Comparison of ENCODE assay signal across 24 mouse cellular contexts in genomic region chr8:116223235-116223634, GRCm38 (mm10).
"Had no signal": no experiment of that assay in that cellular context is flagged by ENCODE, and none has a peak within 500 bp of the region (broad histone marks: within the 10 kb centered on the region; RNA-seq: fewer than 3 reads in every experiment).

No protein-coding gene starts in this region.

- H3K27me3 ChIP-seq: heart, embryonic 13.5 days; hindbrain, embryonic 13.5 days; hindbrain, embryonic 15.5 days; kidney, embryonic 15.5 days; limb, embryonic 13.5 days; limb, embryonic 15.5 days had no signal

- ATAC-seq: hindbrain, postnatal 0 days; intestine, embryonic 16.5 days had no signal

- H3K4me3 ChIP-seq: heart, adult 2 months; heart, embryonic 10.5 days; heart, embryonic 13.5 days; hindbrain, embryonic 13.5 days; hindbrain, embryonic 15.5 days; kidney, embryonic 15.5 days; limb, embryonic 13.5 days; limb, embryonic 15.5 days had no signal

- H3K4me2 ChIP-seq: heart, embryonic 13.5 days; hindbrain, embryonic 13.5 days; hindbrain, embryonic 15.5 days; kidney, embryonic 15.5 days; limb, embryonic 13.5 days; limb, embryonic 15.5 days had no signal

- H3K9me3 ChIP-seq: heart, embryonic 10.5 days; heart, embryonic 13.5 days; hindbrain, embryonic 13.5 days; hindbrain, embryonic 15.5 days; kidney, embryonic 15.5 days; limb, embryonic 13.5 days; limb, embryonic 15.5 days had no signal

- DNase-seq: gastrocnemius, postnatal 14 days; gastrocnemius, postnatal 36 days; heart, adult 2 months; heart, postnatal 10 days; heart, postnatal 36 days; kidney, adult 11 months; kidney, adult 2 months; kidney, adult 9 months; kidney, postnatal 14 days; kidney, postnatal 36 days; layer of hippocampus, adult 9-11 months; layer of hippocampus, postnatal 36 days; left cerebral cortex, postnatal 4 days had no signal

- H3K36me3 ChIP-seq: heart, embryonic 10.5 days; heart, embryonic 13.5 days; hindbrain, embryonic 13.5 days; hindbrain, embryonic 15.5 days; kidney, embryonic 15.5 days; limb, embryonic 13.5 days; limb, embryonic 15.5 days had no signal

- H3K27ac ChIP-seq: heart, adult 2 months; heart, embryonic 10.5 days; heart, embryonic 13.5 days; hindbrain, embryonic 13.5 days; hindbrain, embryonic 15.5 days; hindbrain, postnatal 0 days; kidney, embryonic 15.5 days; kidney, postnatal 0 days; limb, embryonic 13.5 days; limb, embryonic 15.5 days; liver, embryonic 14.5 days had no signal

- H3K4me1 ChIP-seq: heart, embryonic 10.5 days; heart, embryonic 13.5 days; hindbrain, embryonic 13.5 days; hindbrain, embryonic 15.5 days; kidney, embryonic 15.5 days; limb, embryonic 15.5 days had no signal

- H3K9ac ChIP-seq: heart, embryonic 13.5 days; hindbrain, embryonic 13.5 days; hindbrain, embryonic 15.5 days; kidney, embryonic 15.5 days; limb, embryonic 13.5 days; limb, embryonic 15.5 days; liver, embryonic 14.5 days had no signal
